Mouse (Mus musculus) adrenal gland (tissue): Measurements from ENCODE around the gene Rassf6.

ENCODE experiments used
- intact Hi-C: fragments of 180-260 bp; cut with DNase I; formaldehyde crosslinking; loops from one replicate; pipeline ENCODE4 v1.15.1; 2025
- long read RNA-seq, 2 experiments: library from polyadenylated mRNA; unstranded; transcript quantifications; one replicate each; pipeline ENCODE4 v2.0.0; 2020; ENCODE audit warnings: borderline replicate concordance in 1 of 2; ENCODE audit not compliant: insufficient replicate concordance in 1 of 2

Gene Rassf6
- long read RNA-seq, experiment 1: 0 reads
- long read RNA-seq, experiment 2: 0 reads

DNA sequence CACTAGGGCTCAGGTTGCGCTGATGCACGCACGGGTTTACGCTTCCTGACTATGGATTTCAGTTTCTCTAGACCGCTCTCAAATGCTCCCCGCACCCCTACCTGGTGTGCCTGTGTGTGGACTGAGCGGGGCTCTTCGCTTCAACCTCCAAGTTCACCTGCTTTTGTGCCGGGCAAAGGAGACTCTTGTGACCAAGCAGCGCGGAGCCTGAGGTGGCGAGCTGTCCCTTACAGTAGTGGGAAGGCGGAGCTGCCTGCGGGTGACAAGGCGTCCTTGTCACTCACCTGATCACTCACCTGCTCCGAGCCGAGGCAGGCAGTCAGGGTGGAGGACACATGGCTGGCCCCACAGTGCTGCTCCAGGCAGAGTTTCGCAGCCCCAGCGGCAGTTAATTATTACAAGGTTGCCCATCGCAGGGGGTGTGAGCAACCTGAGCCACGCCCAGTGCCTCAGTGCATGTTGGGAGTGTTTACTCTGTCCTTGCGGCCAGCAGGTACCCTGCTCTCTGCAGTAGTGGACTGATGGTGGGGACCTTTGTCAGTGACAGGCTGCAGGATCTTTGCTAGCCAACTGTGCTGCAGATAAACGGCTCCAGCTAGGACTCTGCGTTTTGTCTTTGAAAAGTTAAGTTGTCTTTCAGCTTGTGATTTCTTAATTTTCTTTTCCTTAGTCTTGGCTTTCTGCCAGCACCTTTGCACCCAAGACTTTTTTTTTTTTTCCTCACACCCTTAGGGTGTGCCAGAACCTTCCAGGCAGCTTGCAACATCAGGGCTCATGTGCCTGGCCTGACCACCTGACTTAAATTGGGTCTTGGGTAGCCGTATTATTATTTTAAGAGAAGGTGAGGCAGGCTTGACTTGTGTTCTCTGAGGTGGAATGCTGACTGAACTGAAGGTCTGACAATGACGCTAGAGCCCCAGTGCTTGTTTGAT lies at the start of gene Rassf6:
Gene Rassf6, minus strand, starts transcription at position 372 of the 932 bp plus-strand sequence.
- intact Hi-C loops: no loop called here

- intact Hi-C loops: no loop called here
These were observed 49.1 kb upstream of the Rassf6 start for GRCm38 (mm10) chr5:90689426-90690128.

DNA sequence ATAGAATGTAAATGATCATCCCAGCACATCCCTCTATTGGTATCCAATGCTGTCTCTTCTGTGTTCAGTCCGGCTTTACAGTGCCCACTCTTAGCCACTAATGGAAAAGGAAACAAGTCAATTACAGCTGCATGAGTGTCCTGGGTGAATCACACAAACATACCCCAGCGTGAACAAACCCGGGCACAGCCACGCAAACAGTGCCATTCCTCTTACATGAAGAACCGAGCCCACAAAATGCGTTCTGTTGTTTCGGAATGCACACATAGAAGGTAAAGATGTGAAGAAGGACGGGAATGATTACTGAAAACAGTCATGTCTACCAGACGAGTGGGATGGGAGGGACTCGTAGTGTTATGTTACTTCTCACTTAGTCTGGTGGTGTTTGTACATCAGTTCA lies 47.5 kb upstream of the Rassf6 start:
- intact Hi-C loops: no loop called here

DNA sequence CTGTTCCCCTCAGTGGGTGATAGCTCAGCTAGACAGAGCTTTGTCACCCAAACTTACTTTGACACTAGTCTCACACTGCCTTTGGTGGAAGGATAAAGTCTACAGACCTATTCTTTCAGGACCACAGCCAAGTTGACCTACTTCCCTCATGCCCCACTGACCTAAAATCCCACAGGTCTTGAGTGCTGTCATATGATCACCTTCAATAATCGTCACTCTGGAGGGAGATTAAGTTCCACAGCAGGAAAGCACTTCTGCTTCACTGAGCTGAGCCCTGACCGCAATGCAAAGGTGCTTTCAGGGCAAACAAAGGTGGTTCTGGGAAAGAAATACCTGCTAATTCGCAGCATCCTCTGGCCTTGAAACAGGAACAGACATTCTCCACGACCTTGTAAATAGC lies 44.5 kb upstream of the Rassf6 start:
- intact Hi-C loops: loop anchor here (5.0 kb wide), 1 partner anchor 177 kb away; no protein-coding TSS in a partner anchor

DNA sequence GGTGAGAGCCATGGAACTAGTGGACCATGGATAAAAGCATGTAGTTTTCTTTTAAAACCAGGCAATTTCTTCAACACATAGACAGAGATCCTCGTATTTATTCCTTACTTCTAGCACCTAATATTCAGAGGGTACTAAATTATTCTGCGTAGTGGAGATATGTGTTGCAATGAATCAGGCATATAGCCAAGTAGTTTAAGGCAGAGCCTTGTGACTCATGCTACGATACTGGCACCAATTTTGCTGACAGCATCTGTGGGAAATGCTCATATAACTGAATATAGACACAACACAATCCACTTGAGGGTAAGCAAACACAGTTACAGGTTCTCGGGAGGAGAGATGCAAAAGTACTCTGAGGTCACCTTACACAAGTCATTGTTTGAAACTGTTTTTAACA lies 41.4 kb upstream of the Rassf6 start:
- intact Hi-C loops: loop anchor here (5.0 kb wide), 1 partner anchor 180 kb away; no protein-coding TSS in a partner anchor

GRCm38 (mm10) chr5:90677560-90677959 lies 37.1 kb upstream of the Rassf6 start:
- intact Hi-C loops: no loop called here

DNA sequence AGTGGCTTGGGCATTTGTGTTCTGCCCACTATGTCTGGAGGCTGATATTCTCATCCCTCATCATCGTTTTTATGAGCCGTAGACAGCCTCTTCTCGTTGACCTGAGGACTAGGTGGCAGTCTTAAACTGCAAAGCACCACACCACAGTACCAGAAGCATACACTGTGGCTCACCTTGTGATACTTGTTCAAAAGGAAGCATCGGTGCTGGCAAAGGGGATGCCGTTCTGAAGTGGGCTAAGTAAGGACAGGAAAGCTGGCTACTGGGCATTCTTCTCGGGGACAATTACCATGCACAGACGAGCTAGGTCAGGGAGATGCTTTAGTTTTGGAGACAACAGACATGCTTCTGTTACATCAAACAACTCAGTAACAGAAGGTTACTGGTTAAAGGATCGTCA lies 21.4 kb upstream of the Rassf6 start:
- intact Hi-C loops: loop anchor here (2.0 to 5.0 kb wide), 3 partner anchors 125 to 247 kb away; partner anchors contain the start of gene Cxcl3

DNA sequence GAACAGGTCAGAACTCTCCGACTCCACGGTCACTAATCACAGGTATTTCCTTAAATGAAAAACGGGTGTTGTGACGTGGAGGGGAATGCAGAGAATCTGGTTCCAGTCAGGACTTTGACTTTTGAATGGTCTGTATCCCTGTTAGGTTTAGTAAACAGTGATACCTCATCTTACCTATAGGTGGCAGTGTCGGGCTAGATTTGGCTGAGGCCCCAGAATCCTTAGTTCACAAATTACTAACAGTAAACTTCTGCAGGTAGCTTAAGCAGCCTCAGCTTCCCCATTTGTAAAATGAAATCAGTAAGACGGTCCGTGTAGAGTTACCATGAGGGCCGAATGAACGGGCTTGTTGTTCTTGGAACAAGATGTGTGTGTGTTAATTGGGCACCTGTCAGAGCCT lies 21.0 kb upstream of the Rassf6 start:
- intact Hi-C loops: loop anchor here (5.0 kb wide), 2 partner anchors 126 to 206 kb away; partner anchors contain the start of gene Cxcl3

DNA sequence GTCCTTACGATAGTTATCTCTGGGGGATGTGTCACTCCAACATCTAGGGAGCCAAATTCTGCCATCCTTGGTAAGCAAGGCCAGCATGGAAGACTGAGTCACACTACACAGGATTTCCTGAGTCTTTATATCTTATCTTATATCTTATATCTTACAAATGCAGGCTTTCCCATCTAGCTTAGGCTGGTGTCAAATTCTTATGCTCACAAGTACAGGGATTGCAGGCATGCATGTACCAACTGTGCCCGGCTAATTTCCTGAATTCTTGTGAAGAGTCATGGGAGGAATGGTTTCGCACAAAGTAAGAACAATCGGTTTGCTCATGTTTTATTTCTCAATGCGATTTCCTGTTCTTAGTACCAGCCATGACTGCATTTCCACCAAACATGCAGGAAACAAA lies 20.0 kb upstream of the Rassf6 start:
- intact Hi-C loops: loop anchor here (5.0 kb wide), 2 partner anchors 127 to 207 kb away; partner anchors contain the start of gene Cxcl3

DNA sequence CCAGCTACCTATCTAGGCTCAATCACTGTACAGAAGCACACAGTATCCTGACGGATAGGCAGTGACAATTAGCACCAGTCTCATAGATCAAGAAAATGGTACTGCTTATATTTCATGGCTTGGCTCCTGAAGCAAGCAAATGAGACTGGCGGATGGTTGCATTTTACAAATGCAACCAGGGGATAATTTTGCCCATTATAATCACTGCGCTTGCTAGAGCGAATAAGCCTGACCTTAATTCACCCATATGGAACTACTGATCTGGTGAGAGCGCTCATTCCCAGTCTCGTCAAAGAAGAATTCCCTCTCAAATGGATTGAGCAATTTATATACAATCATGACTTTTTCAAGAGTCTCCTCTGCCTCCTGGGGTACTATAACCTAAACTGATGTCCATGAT lies 16.2 kb upstream of the Rassf6 start:
- intact Hi-C loops: no loop called here

GRCm38 (mm10) chr5:90655891-90656290 lies 15.4 kb upstream of the Rassf6 start:
- intact Hi-C loops: no loop called here

- intact Hi-C loops: no loop called here
These were observed 14.3 kb upstream of the Rassf6 start for GRCm38 (mm10) chr5:90654798-90655197.

- intact Hi-C loops: loop anchor here (2.0 kb wide), 1 partner anchor 52 kb away; no protein-coding TSS in a partner anchor
These were observed 12.3 kb upstream of the Rassf6 start for GRCm38 (mm10) chr5:90652724-90653123.

DNA sequence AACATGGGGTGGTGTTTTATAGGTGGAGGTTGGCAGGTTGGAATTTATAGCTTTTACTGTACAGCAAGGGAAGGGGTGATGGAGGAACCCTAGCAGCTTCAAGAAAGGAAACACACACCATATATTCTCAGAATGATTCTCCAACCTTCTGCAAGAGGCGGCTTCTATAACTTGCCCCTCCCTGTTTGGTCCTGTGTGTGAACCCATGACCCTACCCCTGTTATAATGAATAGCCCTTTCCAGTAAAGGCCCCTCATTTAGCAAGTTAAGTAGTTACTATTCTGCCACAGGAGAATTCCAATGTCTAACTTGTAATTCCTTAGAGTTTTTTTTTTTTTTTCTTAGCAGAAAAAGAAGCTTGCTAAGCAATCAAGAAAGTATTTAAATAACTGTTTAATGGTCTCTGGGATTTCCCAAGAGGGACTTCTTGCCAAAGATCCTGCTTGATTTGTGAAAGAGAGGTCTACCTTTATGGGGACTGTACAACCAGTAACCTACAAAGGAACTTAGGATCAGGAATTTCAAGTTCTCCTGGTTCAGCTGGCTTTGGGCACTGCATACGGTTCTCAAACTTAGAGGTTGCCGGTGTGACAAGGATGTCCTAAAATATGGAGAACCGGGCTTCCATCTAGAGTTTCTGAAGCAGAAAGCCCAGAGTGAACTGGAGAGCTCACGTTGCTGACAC lies 10.2 kb upstream of the Rassf6 start:
- intact Hi-C loops: no loop called here

DNA sequence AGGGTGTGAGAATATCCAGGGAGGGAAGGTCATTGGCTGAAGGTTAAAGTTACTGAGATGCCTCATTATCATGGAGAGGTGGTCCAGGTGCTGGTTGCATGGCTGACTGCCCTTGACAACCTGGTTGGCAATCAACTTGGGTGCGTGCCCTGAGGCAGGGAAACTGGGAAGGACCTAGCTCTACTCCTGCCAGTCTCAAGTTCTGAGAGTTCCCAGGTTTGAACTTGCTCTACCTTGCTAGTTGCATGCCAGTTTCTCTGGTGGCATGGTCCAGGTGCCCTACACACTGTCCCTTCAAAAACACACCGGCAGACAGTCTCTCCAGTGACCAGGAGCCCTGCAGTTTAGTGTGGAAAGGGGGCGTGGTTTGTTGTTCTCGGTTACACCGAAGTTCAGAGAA lies 7.0 kb upstream of the Rassf6 start:
- intact Hi-C loops: no loop called here

DNA sequence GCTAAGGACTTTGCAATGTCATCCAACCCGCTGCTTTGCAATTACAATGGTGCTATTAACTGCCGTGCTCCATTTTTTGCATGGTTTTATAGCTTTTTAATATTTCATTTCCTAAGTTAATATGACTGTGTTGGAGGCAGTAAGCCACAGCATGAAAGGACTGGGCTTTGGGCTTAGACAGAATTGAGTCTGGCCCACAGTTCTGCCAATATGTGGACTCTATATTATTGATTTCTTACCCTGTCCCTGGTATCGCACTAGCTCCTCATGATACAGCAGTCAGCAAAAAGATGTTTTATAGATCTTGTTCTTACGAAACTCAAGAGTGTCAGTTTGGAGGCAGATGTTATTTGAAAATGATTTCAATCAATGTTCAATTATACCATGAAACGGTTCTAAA lies 5.9 kb upstream of the Rassf6 start:
- intact Hi-C loops: no loop called here

DNA sequence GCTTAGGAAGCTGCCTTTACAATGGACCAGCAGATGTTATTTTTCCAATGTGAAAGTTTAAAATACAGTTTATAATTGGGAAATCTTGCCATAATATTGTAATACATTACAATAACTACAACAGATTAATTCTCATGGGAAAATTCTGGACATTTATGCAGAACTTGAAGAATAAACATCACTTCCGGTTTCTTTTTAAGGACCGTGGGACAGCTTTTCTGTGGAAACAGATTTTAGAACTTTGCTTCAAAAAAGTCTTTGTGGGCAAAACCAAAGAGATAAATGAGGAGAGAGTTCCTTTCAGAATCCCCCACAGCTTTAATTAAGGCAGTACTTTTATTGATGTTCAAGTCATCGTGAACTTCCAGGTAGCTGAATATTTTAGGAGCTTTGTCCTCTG lies 5.1 kb upstream of the Rassf6 start:
- intact Hi-C loops: no loop called here

DNA sequence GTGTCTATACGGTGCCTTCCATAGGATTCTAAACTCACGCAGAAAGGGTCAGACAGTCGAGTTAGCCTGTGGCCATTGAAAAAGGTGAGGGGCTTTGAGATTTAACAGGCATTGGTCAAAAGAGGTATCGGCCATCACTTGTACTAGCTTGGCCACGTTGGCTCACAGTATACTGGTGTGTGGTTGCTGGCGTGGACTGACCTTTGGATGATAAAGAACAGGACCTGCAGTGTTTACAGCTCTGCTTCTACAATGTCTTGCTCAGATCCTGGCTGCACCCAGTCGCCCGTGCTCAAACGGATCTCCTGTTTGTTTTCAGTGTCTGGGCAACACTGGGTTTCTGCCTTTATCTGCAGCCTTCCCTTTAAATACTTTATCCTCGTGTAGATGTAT lies 757 bp upstream of the Rassf6 start:
- intact Hi-C loops: no loop called here

DNA sequence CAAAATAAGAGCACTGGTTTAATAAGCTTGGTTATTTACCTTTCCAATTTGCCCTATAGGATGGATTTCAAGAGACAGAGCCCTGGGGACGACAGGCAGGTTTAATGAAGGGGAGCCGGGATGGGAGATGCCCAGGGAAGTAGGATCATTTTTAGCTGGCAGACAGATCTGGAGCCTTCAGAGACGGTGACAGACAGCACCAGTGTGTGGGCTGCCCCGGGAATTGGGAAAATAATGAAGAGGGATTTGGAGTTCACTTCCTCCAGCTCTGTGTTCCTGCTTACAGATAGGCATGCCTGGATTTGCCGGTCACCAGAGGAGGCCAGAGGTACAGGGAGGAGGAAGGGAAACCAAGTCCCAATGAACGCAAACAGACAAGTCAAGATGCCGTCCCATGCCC lies 5.6 kb downstream of the Rassf6 start:
- intact Hi-C loops: no loop called here

DNA sequence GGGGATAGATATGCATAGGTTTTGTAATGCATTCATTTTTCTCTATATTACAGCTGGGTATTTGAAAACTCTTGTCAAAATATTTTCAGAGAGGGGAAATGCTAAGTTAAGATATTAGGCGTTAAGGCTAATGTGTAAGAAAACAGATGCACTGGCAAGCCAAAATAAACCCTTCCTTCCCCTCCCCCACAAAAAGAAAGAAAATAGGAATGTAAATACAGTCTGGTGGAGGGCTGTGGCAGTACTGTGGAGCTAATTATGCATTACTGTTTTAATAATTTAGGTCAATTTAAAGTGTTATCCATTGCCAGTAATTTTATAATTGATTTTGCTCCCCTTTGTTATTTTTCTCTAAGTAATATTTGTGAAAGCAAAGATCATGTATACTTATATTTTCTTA lies 11.9 kb downstream of the Rassf6 start:
- intact Hi-C loops: no loop called here

DNA sequence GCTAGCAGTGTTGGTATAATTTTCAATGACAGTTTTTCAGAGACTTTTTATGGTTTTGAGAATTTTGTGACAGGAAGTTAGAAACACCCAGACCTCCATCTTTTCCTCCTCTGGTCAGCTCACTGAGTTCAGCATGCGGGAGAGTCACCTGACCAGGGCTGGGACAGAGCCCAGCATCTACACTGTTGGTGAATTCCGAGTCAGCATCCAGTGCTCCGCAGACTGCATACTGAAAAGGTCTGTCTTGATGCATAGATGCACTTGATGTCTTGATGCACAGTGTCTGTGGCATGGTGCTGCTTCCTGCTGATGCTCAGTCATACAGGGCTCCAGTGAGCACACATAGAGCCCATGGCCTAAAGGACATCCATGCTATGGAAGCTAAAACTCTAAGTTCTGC lies 12.4 kb downstream of the Rassf6 start:
- intact Hi-C loops: no loop called here
